Mouse (Mus musculus) Patski (cell line): ENCODE results near the gene Med28. TPM values are rescaled to one million over a fixed set of nuclear protein-coding genes. Genes with fewer than 3 reads are reported as not detected.

ENCODE experiments used
- ATAC-seq: fragments of 100-300 bp; one replicate; pipeline ENCODE4 v1.8.0; 2021
- CTCF ChIA-PET: fragments of 350-600 bp; sonication (Branson Sonifier 250); formaldehyde crosslinking; loops from one replicate; lab custom pipeline; 2022; ENCODE audit warnings: inconsistent platforms; lab: Charles Lee
- POLR2A ChIA-PET: fragments of 350-600 bp; sonication (Branson Sonifier 250); formaldehyde crosslinking; loops from one replicate; lab custom pipeline; 2022; ENCODE audit warnings: antibody characterized with exemption, inconsistent platforms; lab: Charles Lee
- DNase-seq: peaks from one replicate; pipeline ENCODE4 v3.0.0-alpha.2; 2011; ENCODE audit warnings: low read depth, low spot score
- H3K27me3 ChIP-seq: fragments of 371-371 bp; one replicate; pipeline ENCODE4 v1.5.1; 2021
- CTCF ChIP-seq: fragments of 100-300 bp; IDR thresholded peaks from one replicate; pipeline ENCODE4 v1.5.1; 2021
- in situ Hi-C: fragments of 300-500 bp; cut with MboI; formaldehyde crosslinking; loops from 3 replicates; pipeline ENCODE4 v1.11.1; 2018; ENCODE audit warnings: low pct_unique_long_range_greater_than_20kb, mixed read lengths
- polyA plus RNA-seq: library from polyadenylated mRNA; unstranded; gene quantifications from one replicate; pipeline ENCODE4 v1.2.3, GENCODE M21; 2021

The Med28 gene
- polyA plus RNA-seq, 1 experiment from 2014 or later: 156 TPM

DNA sequence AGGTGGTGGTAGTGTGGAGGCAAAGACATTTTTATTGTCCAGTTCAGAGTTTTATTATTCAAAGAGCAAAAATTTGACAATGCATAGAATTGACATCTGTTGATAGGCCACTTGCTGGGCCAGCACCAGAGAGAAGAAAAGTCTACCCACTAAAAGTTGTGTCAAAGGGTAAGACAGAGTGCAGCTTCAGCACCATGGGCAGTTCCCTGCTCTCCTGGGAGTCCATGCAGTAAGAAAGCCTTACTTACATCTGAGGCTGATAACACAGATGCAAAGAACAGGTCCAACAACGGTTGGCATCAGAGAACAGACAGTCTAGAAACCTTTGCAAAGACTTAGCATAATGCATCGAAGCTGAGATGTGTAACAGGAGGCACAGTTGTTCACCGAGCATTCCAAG, 9.7 kb downstream of the Med28 start:
- DNase-seq (no peak), ATAC-seq (no peak)
- in situ Hi-C loops: loop anchor here (5.0 kb wide), 3 partner anchors 57 to 818 kb away; partner anchors contain the start of gene Ncapg
- ChIA-PET POLR2A (no interaction called here), CTCF (interaction anchor here (1.3 to 1.4 kb wide), 2 partner anchors 56 to 138 kb away, joined by 3 read pairs; no protein-coding TSS in a partner anchor)
- H3K27me3 ChIP-seq: no peaks in the 10 kb centered on the region
- no peak for TF ChIP-seq CTCF

DNA sequence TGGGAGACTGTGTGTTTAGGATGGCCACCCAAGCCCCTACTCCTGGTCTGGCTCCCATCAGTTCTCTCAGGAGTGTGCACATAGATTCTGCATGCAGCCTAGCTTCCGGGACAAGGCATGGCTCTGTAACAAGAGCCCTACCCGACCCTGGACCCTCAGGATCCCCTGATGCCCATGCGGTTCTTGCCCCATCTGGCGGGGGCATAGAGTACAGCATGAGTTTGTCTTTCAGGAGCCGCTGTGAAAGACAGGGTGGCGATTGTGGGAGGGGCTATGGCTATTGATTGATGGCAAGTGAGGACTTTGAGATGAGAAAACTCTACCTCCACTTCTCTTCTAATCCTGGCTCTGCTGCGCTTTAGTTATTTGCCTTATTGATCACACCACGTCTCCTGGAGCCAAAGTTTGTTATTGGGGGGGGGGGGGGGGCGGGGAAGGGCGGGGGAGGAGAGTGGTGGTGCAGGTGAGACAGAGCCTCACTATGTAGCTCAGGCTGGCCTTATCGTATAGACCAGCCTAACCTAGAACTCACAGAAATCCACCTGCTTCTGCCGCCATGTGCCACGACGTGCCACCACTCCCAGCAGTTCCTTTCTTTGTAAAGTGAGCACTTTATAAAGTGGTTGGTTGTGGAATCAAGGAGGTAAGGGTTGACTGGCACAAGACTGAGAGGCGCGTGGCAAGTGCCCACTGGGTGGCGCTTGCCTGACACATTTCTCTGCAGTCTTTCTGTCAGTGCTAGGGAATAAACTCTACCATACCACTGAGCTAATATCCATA, 14.5 kb downstream of the Med28 start:
- H3K27me3 ChIP-seq: no peaks in the 10 kb centered on the region
- in situ Hi-C loops: loop anchor here (5.0 kb wide), 3 partner anchors 62 to 813 kb away; partner anchors contain the start of gene Ncapg
- peak; percentile 85 for TF ChIP-seq CTCF
- ChIA-PET CTCF (interaction anchor here (0.7 to 2.2 kb wide), 10 partner anchors 13 to 814 kb away, joined by 3 to 9 read pairs (median 4); partner anchors contain the start of gene Ncapg), POLR2A (interaction anchor here (0.6 to 0.7 kb wide), 2 partner anchors 9 to 1204 kb away, joined by 3 to 6 read pairs; no protein-coding TSS in a partner anchor)
- DNase-seq (no peak), ATAC-seq (peak; percentile 77)

DNA sequence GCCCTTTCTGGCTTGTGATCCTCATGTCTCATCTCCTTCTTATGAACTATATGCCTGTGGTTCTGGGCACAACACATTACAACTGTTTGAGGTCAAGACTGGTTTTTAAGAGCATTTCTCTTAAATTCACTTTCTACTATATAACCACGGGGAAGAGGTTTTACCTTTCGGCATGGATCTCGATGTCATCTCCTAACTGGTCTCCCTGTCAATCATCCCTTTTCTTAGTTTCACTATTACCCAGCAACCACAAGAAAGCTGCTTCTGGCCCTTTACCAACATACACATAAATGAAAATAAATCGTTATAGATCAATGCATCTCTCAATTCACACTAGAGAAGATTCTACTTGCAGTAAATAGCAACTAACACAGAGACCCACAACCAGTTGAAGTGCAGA, 15.1 kb downstream of the Med28 start:
- CTCF ChIA-PET: interaction anchor here (0.7 to 2.2 kb wide), 8 partner anchors 25 to 813 kb away, joined by 3 to 9 read pairs (median 4); partner anchors contain the start of gene Ncapg
- DNase-seq (no peak), ATAC-seq (no peak)
- no peak for TF ChIP-seq CTCF
- H3K27me3 ChIP-seq: no peaks in the 10 kb centered on the region
- in situ Hi-C loops: no loop called here
- POLR2A ChIA-PET: no interaction called here

DNA sequence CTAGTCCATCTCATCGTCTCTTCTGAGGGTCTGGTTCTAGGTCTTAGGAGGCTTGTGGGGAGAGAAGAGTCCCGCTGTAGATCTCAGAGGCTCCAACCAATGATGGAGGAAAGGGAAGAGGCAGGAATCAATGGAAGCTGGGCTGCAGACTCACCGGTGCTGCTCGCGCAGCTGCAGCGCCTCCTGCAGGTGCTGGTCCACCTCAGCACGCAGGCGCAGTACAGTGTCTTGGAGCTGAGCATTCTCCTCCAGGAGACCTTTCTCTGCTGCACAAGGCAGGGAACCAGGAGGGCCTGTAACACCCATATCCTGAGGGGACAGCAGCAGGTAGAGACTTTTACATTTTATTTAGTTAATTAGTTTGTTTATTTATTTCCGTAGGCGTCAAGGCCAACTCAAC, 19.5 kb downstream of the Med28 start:
- ATAC-seq (no peak), DNase-seq (no peak)
- peaks cover 6% of the 10 kb centered on the region for H3K27me3 ChIP-seq
- POLR2A ChIA-PET: no interaction called here
- TF ChIP-seq CTCF: peak; percentile 43
- CTCF ChIA-PET: no interaction called here
- in situ Hi-C loops: no loop called here

DNA sequence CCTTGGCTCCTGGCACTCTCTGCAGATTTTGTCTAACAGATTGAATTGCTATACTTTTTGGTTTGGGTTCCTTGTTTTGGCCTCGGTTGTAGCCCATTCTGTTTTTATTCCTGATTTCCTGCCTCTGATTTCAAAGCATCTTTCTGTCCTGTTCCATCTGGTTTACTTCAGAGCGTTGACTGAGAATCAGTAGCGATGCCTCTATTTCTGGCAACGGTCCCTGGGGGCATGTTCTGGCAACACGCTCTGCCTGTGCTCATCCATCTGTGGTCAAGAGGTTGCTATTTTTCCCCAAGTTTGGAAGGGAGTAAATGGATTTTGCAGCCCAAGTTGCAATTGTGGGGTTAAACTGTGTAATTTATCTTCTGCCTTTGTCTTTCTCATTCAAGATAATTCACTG, 23.3 kb downstream of the Med28 start:
- no peak for ATAC-seq
- POLR2A ChIA-PET: no interaction called here
- no peak for DNase-seq
- in situ Hi-C loops: no loop called here
- TF ChIP-seq CTCF: no peak
- CTCF ChIA-PET: no interaction called here
- peaks cover 12% of the 10 kb centered on the region for H3K27me3 ChIP-seq

DNA sequence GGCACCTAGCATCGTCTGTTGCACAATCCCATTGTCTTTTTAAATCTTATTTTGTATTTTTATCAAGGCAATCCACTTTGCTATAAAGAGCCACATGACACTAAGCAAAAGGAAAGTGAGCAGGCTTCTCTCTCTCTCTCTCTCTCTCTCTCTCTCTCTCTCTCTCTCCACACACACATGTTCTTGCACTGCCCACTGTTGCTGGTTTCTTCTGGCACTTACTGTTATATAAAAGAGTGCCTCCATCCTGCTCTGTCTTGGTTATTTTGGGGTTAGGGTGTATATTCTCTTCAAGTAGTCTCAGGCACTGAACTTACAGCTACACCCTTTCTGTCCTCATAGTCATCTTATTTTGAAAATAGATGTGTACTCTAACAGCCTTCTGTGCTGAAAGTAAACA, 29.6 kb downstream of the Med28 start:
- H3K27me3 ChIP-seq: peaks cover 13% of the 10 kb centered on the region
- TF ChIP-seq CTCF: no peak
- DNase-seq (no peak), ATAC-seq (no peak)
- ChIA-PET POLR2A (no interaction called here), CTCF (no interaction called here)
- in situ Hi-C loops: no loop called here

DNA sequence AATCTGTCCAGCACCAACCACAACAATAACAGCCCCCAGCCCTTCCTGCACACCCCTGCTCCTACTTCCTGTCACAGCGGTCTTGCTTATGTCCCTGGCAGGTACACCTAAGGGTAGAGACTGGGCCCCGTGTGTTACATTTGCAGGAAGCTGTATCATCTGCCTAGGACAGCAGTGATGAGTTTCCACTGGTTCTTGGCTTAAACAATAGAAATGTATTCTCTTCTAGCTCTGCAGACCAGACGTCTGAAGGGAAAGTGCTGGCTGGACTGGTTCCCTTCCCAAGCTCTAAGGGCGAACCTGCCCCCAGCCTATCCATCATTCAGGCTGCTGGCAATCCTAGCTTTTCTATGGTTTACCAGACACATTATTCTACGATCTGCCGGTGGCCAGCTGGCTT, 44.0 kb downstream of the Med28 start:
- in situ Hi-C loops: no loop called here
- ChIA-PET CTCF (interaction anchor here (1.5 kb wide), 1 partner anchor 9 kb away, joined by 3 read pairs; no protein-coding TSS in a partner anchor), POLR2A (no interaction called here)
- ATAC-seq: no peak
- no peak for TF ChIP-seq CTCF
- no peak for DNase-seq
- peaks cover 34% of the 10 kb centered on the region for H3K27me3 ChIP-seq

DNA sequence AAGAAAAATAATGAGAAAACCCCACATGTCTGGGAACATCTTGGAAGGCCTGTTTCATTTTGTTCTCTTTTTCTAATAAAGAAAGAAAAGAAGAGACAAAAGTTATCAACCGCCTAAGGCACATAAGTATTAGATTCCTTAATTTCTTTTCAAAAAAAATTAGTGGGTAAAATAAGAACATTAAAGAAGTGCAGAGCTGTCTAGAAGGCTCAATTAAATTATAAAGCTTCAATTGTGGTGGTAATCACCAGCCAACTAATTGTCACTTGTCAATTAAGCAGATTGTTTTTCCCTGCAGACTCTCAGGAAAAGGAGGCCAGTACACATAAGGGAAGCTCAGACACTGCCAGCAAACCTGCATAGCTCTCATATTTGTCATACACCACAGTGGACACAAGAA, 45.8 kb downstream of the Med28 start:
- POLR2A ChIA-PET: no interaction called here
- ATAC-seq: no peak
- CTCF ChIA-PET: interaction anchor here (1.0 kb wide), 2 partner anchors 14 to 781 kb away, joined by 3 read pairs; no protein-coding TSS in a partner anchor
- in situ Hi-C loops: no loop called here
- no peak for DNase-seq
- no peak for TF ChIP-seq CTCF
- H3K27me3 ChIP-seq: peaks cover 34% of the 10 kb centered on the region

DNA sequence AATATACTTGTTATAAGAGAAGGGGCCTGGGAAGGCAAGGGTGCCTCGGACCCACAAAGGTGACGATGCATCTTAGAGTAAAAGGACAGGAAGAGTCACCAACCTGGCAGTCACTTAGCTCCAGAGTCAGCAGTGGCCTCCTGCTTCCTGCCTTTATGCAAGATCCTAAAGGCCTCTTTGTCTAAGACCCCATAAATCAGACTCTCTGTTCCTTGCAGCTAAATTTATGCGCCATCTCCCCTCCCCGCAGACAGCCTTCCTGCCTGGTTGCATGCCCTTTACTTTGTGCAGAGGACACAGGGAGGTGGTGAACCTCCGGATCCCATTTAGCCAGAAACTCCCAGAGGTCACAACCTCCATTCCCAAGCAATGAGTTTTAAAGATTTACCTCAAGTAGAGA, 52.8 kb downstream of the Med28 start:
- peaks cover 14% of the 10 kb centered on the region for H3K27me3 ChIP-seq
- ATAC-seq (no peak), DNase-seq (no peak)
- CTCF ChIA-PET: interaction anchor here (0.8 to 1.2 kb wide), 3 partner anchors 9 to 19 kb away, joined by 3 to 4 read pairs (median 3); no protein-coding TSS in a partner anchor
- TF ChIP-seq CTCF: no peak
- POLR2A ChIA-PET: no interaction called here
- in situ Hi-C loops: no loop called here

DNA sequence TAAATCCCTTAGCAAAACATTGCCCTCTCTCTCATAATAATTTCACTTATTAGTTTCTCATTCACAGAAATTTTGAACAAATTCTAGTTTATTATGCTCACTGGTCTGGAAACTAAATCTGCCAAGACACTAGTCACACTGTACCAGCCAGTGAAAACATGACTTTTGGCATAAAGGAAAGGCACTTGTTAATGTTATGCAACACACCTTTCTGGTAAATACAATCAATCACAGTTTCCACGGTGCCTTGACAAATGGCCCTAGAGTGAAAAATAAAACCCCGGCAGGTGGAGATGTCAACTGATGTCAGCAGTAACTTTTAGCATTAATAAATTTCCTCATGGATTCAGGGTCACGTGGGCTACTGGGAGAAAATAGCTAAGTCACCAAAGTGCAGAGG, 56.7 kb downstream of the Med28 start:
- TF ChIP-seq CTCF: no peak
- POLR2A ChIA-PET: no interaction called here
- DNase-seq: no peak
- no peak for ATAC-seq
- in situ Hi-C loops: no loop called here
- CTCF ChIA-PET: no interaction called here
- peaks cover 28% of the 10 kb centered on the region for H3K27me3 ChIP-seq

DNA sequence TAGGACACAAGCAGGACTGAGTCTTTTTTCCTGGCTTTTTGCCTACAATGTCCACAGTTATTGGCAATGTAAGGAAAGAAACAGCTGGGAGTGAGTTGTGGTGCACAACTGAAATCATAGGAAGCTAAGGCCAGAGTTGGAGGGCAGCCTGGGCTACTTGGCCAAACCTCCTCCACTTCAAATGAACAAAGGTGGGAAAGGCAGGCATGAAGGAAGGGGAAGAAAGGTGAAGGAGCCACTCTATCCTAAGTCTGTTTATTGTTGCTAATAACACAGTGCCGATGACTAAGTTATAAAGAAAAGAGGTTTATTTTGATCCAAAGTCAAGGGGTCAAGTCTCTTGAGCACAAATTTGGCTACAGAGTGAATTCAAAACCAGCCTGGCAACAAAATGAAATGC, 57.3 kb downstream of the Med28 start:
- in situ Hi-C loops: no loop called here
- POLR2A ChIA-PET: no interaction called here
- no peak for TF ChIP-seq CTCF
- H3K27me3 ChIP-seq: peaks cover 28% of the 10 kb centered on the region
- CTCF ChIA-PET: no interaction called here
- ATAC-seq (no peak), DNase-seq (no peak)

Other genes with a start within 250 kb of the Med28 start
- 68.6 TPM for gene Qdpr, start 70.0 kb upstream of the Med28 start, polyA plus RNA-seq
- not detected for gene Clrn2, start 66.5 kb upstream of the Med28 start, polyA plus RNA-seq
- gene Lap3, start 26.9 kb upstream of the Med28 start, polyA plus RNA-seq: 115 TPM
- gene Fam184b, start 119.4 kb downstream of the Med28 start, polyA plus RNA-seq: 0.05 TPM
- 29.2 TPM for gene Ncapg, start 149.7 kb downstream of the Med28 start, polyA plus RNA-seq